Mouse (Mus musculus) stomach, embryonic 14.5 days (tissue): Measurements from ENCODE around the gene Rbm4b. TPM values are rescaled to one million over a fixed set of nuclear protein-coding genes. Genes with fewer than 3 reads are reported as not detected.
A peak's percentile ranks its signal among the peaks of the same experiment; 100 is the strongest.

ENCODE experiments used
- ATAC-seq: fragments of 200-750 bp; cut with Nextera tagmentation; 2 replicates; pipeline ENCODE4 v1.8.0; 2017; ENCODE audit warnings: low read depth, moderate TSS enrichment; ENCODE audit not compliant: insufficient number of reproducible peaks, insufficient read depth, low FRiP score
- H3K27ac ChIP-seq: fragments of 300-500 bp; sonication (generic); 2 replicates; pipeline ENCODE4 v1.5.1; 2014; ENCODE audit warnings: mild to moderate bottlenecking, low read length, moderate library complexity, mixed read lengths
- H3K27me3 ChIP-seq: fragments of 300-500 bp; sonication (generic); 2 replicates; pipeline ENCODE4 v1.6.1; 2014; ENCODE audit warnings: low read length, control low read depth, mixed read lengths; ENCODE audit not compliant: control insufficient read depth, insufficient read depth
- H3K36me3 ChIP-seq: fragments of 300-500 bp; sonication (generic); 2 replicates; pipeline ENCODE4 v1.6.1; 2014; ENCODE audit warnings: mild to moderate bottlenecking, control low read depth, low read length, moderate library complexity, mixed read lengths; ENCODE audit not compliant: control insufficient read depth, insufficient read depth
- H3K4me1 ChIP-seq: fragments of 300-500 bp; sonication (generic); 2 replicates; pipeline ENCODE4 v1.6.1; 2014; ENCODE audit warnings: low read length, control low read depth, mixed read lengths; ENCODE audit not compliant: control insufficient read depth, insufficient read depth
- H3K4me2 ChIP-seq: fragments of 300-500 bp; sonication (generic); replicated peaks from 2 replicates; pipeline ENCODE4 v1.6.1; 2014; ENCODE audit warnings: low read depth, low read length, control low read depth
- H3K4me3 ChIP-seq: fragments of 300-500 bp; sonication (generic); 2 replicates; pipeline ENCODE4 v1.5.1; 2014; ENCODE audit warnings: low read depth, low read length, control low read depth
- H3K9ac ChIP-seq: fragments of 300-500 bp; sonication (generic); replicated peaks from 2 replicates; pipeline ENCODE4 v1.6.1; 2014; ENCODE audit warnings: low read depth, mild to moderate bottlenecking, control low read depth, low read length, moderate library complexity, mixed read lengths
- H3K9me3 ChIP-seq: fragments of 300-500 bp; sonication (generic); 2 replicates; pipeline ENCODE4 v1.6.1; 2016; ENCODE audit warnings: low read depth, low read length, control low read depth; ENCODE audit not compliant: control insufficient read depth
- WGBS: fragments of 180-500 bp; shearing (Covaris S2); extraction: QIAGEN DNeasy Blood & Tissue Kit; methylation state at CpG from one replicate; pipeline ENCODE4 v1.1.7; 2014; 5-methylcytosine and 5-hydroxymethylcytosine counted together
- polyA plus RNA-seq: library from polyadenylated mRNA; unstranded; fragments of >200 nt; fragmentation: Nextera tagmentation; extraction: Ambion mirVana; gene quantifications from 2 replicates; pipeline ENCODE4 v1.2.1, GENCODE M21; 2014

Gene Rbm4b
- polyA plus RNA-seq = 72.2 and 79.1 TPM in 2 replicates

DNA sequence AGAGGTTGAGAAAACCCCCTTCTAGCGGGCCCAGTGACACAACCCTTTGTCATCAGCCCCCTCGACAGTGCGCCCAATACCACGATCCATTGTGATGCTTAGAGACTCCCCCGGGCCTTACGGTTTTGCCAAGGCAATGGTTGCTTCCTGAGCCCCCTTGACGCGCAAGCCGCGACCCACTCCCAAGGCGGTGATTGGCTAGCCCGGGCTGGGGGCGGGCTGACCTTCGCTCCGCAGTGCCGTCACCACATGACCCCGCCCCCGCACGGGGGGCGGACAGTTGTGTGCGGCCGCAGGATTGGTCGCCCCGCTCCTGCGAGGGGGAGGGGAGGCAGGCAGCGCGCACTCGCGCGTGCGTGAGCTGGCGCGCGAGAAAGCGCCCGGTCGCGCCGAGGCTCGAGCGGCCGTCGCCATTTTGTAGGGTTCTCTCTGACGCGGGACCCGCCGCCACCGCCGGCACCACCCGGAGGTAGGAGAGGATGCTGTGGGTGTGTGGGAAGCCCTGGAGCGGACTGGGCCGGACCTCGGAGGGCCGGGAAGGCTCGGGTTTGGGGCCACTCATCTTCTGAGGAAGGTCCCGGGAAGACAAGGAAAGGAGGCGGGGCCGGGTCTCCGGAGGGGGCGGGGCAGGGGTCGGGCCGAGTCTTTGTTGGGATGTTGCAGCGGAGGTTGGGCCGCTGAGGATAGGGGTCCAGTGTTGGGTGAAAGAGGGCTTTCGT is at the start of gene Rbm4b:
Gene Rbm4b (plus strand): TSS at position 305 of the 719 bp plus-strand sequence.
- H3K36me3 ChIP-seq = peaks cover 11% of the 10 kb centered on the region; the same call in 1 of the 2 replicates

GRCm38 (mm10) chr19:4708765-4709164 is 47.5 kb upstream of the Rbm4b start:
- no peak for ATAC-seq
- Histone ChIP-seq H3K4me1 (0 out of 2 replicates have a peak, but pooled peaks cover 6% of the 10 kb centered on the region), H3K27me3 (peaks cover 17% of the 10 kb centered on the region; the same call in 1 of the 2 replicates), H3K4me3 (no peak overlapping the region), H3K36me3 (no peaks in the 10 kb centered on the region), H3K9me3 (no peaks in the 10 kb centered on the region), H3K27ac (no peak overlapping the region), H3K4me2 (no peak overlapping the region), H3K9ac (no peak overlapping the region)
- 84% methylated on average over 10 of the region's 10 CpGs for WGBS

More for the DNA sequence above, at the start of gene Rbm4b:
- peak within 1 kb of the TSS; percentile 91 for H3K27ac ChIP-seq
- peaks cover 10% of the 10 kb centered on the region; the same call in 1 of the 2 replicates for H3K4me1 ChIP-seq
- no peaks in the 10 kb centered on the region for H3K27me3 ChIP-seq
- H3K9ac ChIP-seq = peak within 1 kb of the TSS; percentile 71
- peak within 1 kb of the TSS; percentile 63 for H3K4me3 ChIP-seq
- no peaks in the 10 kb centered on the region for H3K9me3 ChIP-seq
- peak; percentile 96 for ATAC-seq
- H3K4me2 ChIP-seq = peak within 1 kb of the TSS; percentile 69
- WGBS = under 1% methylated on average over 64 of the region's 65 CpGs

- Histone ChIP-seq H3K4me3 (peak within 1 kb of the TSS; percentile 51), H3K36me3 (no peaks in the 10 kb centered on the region), H3K4me1 (0 out of 2 replicates have a peak, but pooled peaks cover 6% of the 10 kb centered on the region), H3K4me2 (peak within 1 kb of the TSS; percentile 99), H3K9ac (peak within 1 kb of the TSS; percentile 45), H3K27me3 (peaks cover 23% of the 10 kb centered on the region; the same call in 1 of the 2 replicates), H3K27ac (no peak within 1 kb of the TSS), H3K9me3 (no peaks in the 10 kb centered on the region)
- 14% methylated on average over 13 of the region's 13 CpGs for WGBS
- ATAC-seq = no peak
Observed at GRCm38 (mm10) chr19:4711098-4711600, 45.1 kb upstream of the Rbm4b start, which contains the start of gene Sptbn2. Sptbn2 (plus strand) TSS chr19:4711167.

DNA sequence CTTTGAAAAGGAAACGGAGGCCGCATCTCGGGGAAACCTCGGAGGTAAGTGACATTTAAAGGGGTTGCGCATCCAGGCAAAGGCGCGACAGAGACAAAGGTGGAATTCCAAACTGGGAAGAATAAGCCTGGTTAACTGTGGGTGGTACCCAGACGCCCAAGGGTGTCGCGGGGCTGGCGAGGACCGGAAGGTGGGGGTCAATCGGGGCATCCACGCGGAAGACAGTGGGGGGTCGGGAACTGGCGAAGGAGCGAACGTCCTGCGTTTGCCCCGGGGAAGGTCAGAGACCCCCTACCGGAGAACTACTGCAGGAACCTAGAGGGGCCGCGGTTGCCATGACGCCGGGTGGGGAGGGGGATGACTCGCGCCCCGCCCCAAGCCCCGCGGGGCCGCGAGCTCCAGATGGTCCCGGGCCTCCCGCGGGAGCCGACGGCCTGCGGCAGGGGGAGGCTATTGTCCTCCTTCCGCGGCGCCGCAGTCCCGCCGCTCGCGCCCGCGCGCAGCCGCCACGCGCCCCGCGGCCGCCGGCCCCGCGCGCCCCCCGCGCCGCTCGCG is 44.6 kb upstream of the Rbm4b start:
- no peak for ATAC-seq
- Histone ChIP-seq H3K36me3 (no peaks in the 10 kb centered on the region), H3K27me3 (peaks cover 23% of the 10 kb centered on the region; the same call in 1 of the 2 replicates)

DNA sequence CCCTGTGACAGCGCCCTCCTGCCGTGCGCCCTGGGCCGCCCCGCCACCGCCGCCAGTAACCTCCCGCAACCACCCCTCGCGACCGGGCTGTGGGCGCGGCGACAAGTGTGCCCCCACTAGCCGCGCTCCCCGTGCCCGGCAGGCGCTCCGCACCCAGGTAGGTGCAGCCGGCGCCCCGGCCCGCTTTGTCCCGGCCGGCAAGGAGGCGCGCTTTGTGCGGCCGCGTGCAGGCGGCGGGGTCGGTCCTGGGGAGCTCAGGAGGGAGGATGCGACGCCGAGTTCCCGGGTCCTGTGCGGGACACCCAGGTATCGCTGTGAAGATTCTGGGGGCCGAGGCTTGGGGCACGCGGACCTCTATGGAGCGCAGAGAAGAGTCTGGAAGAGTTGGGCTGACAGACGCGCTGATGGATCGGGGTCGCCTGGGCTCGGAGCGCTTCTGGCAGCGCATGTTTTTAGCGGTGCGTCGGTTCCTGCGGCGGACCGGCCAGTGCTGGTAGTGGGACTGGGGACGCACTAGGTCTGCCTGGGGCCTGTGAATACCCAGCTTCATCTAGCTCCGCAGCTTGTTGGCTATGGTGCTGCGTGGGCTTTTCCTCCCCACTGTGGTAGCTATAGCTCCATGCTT is 44.0 kb upstream of the Rbm4b start:
- WGBS = under 1% methylated on average over 57 of the region's 60 CpGs
- peak overlapping the region; percentile 99 for H3K4me2 ChIP-seq
- H3K27me3 ChIP-seq = peaks cover 23% of the 10 kb centered on the region; the same call in 1 of the 2 replicates
- H3K4me1 ChIP-seq = 0 out of 2 replicates have a peak, but pooled peaks cover 6% of the 10 kb centered on the region
- H3K9ac ChIP-seq = peak overlapping the region; percentile 45
- peak overlapping the region; percentile 51 for H3K4me3 ChIP-seq
- no peak for ATAC-seq
- no peak overlapping the region for H3K27ac ChIP-seq
- H3K9me3 ChIP-seq = no peaks in the 10 kb centered on the region
- H3K36me3 ChIP-seq = no peaks in the 10 kb centered on the region

More for the DNA sequence above, 44.6 kb upstream of the Rbm4b start:
- 0 out of 2 replicates have a peak, but pooled peaks cover 6% of the 10 kb centered on the region for H3K4me1 ChIP-seq
- H3K27ac ChIP-seq = no peak overlapping the region
- H3K9me3 ChIP-seq = no peaks in the 10 kb centered on the region
- 1% methylated on average over 49 of the region's 65 CpGs for WGBS
- peak overlapping the region; percentile 45 for H3K9ac ChIP-seq
- peak overlapping the region; percentile 51 for H3K4me3 ChIP-seq
- peak overlapping the region; percentile 99 for H3K4me2 ChIP-seq

DNA sequence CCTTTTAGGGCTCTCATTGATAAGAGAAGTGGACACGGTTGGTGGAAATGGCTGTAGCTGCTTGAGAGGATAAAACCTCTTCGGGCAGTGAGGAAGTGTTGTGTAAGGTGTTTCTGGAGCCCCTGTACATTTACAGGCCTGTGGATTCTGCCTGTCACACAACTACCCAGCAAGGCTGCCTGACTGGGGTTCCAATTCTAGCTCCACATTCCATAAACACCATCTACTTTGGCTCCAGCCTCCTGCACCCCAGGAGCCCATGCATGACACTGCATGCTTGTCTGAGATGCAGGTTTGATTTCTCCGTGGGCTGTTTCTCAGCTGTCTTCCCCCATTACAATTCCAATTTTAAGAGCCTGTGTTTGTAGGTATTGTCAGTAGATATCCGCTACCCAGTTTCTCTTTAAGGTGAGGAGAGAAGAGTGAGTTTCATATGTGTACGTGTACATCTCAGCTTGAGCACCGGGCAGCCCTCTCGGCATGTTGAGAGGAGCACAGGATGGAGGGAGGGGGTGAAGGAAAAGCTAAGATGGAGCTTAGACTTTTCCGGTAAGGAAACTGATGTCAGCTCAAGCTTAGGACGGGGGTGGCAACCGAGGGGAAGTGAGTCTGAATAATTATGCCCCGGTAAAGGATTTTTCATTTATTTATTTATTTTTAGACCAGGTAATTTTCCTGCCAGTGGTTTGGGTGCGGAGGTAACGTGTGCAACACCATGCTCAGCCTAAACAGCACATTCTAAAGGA is 43.3 kb upstream of the Rbm4b start:
- Histone ChIP-seq H3K36me3 (no peaks in the 10 kb centered on the region), H3K9me3 (no peaks in the 10 kb centered on the region), H3K27ac (no peak overlapping the region), H3K4me1 (0 out of 2 replicates have a peak, but pooled peaks cover 6% of the 10 kb centered on the region), H3K4me3 (peak overlapping the region; percentile 51), H3K27me3 (peaks cover 23% of the 10 kb centered on the region; the same call in 1 of the 2 replicates), H3K9ac (0 out of 2 replicates have a peak overlapping the region, but pooled peaks have one; percentile 45), H3K4me2 (peak overlapping the region; percentile 99)
- ATAC-seq = no peak
- WGBS = 44% methylated on average over 13 of the region's 13 CpGs

DNA sequence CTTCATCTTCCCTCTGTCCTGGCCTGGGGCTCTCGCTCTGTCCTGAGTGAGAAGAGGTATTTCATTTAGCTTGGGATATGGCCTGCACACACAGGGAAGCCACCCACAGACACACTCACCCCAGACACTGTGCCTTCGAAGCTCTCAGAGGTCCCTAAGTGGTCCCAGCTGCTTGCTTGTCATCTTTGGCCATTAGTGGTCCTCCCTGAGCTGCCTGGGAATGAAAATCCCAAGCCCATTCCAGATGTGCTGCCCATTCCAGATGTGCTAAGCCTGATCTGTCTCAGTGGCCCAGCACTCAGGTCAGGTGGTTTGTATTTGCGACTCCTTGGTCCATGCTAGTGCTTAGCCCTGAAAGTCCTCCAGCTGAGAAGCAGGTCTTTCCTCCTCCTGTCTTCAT is 42.4 kb upstream of the Rbm4b start:
- Histone ChIP-seq H3K9me3 (no peaks in the 10 kb centered on the region), H3K4me1 (0 out of 2 replicates have a peak, but pooled peaks cover 6% of the 10 kb centered on the region), H3K4me2 (no peak overlapping the region), H3K9ac (no peak overlapping the region), H3K27me3 (peaks cover 23% of the 10 kb centered on the region; the same call in 1 of the 2 replicates), H3K27ac (no peak overlapping the region), H3K36me3 (no peaks in the 10 kb centered on the region), H3K4me3 (no peak overlapping the region)
- no peak for ATAC-seq
- 62% methylated on average over 3 of the region's 3 CpGs for WGBS
